Mouse (Mus musculus) limb, embryonic 11.5 days (tissue): ENCODE results near the gene Sinhcaf. TPM values are rescaled to one million over a fixed set of nuclear protein-coding genes. Genes with fewer than 3 reads are reported as not detected.

Source experiments
- polyA plus RNA-seq: library from polyadenylated mRNA; unstranded; fragments of >200 nt; fragmentation: Nextera tagmentation; extraction: Ambion mirVana; gene quantifications from 2 replicates; pipeline ENCODE4 v1.2.1, GENCODE M21; 2014

Sinhcaf gene
- polyA plus RNA-seq, 1 experiment from 2014 or later: 224 TPM

Other genes with a start within 250 kb of the Sinhcaf start
- gene Ipo8, start 115.0 kb downstream of the Sinhcaf start, polyA plus RNA-seq: 27.4 and 32.3 TPM in 2 replicates
- 10.8 and 12.3 TPM in 2 replicates for gene Caprin2, start 50.2 kb downstream of the Sinhcaf start, polyA plus RNA-seq
- 7.5 and 9.1 TPM in 2 replicates for gene Dennd5b, start 155.2 kb upstream of the Sinhcaf start, polyA plus RNA-seq
- not detected in 2 replicates for gene Gm10203, start 183.7 kb upstream of the Sinhcaf start, polyA plus RNA-seq
- 10.5 and 13.0 TPM in 2 replicates for gene Etfbkmt, start 193.4 kb upstream of the Sinhcaf start, polyA plus RNA-seq
- gene Amn1, start 242.2 kb upstream of the Sinhcaf start, polyA plus RNA-seq: 39.1 and 43.0 TPM in 2 replicates